Mouse (Mus musculus): Measurements from ENCODE around the gene Iqcd.

DNA sequence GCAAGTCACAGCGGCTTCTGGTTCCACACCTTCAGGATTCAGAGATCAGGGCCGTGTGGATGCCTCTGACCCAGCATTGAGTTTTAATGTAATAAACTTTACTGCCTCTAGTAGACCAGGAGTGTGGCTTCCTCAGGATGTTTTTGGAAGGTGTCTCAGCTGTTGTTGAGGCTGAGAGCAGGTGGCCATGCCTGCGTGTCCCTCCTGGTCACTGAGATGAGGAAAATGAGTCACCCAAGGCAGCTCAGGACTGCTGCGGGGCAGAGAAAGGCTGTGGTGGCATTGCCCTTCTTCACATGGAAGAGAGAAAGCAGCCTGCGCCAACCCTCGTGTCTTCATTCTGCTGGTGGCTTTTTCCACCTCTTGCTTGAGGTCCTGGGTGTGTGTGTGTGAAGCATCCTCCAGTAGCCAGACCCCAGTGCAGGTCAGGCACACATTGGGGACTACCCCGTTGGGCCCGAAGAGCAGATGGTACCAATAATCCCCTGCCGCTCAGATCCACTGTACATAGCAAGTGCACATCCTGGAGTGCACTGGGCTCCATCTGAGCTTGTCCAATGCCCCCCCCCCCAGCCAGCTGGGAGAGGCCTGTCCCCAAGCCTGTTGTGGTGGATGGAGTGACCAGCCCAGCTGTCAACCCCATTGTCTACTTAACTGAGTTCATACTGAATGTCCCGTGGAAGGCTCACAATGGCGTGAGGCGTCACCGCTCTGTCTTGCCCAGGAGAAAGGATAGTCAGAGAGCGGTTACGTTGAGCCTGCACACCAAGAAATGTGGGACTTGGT, 38.9 kb downstream of the Iqcd start:
- no peak for TF ChIP-seq CTCF (conservative IDR thresholded peaks at IDR 0.05; ENCODE audit: insufficient read depth, insufficient read length, low read depth, low read length)
- TF ChIP-seq POLR2A (IDR thresholded peaks at IDR 0.05; ENCODE audit: low read depth, low read length) = no peak
